Comparison of ENCODE assay signal across 20 mouse cellular contexts in genomic region chr15:36950258-36950657, GRCm38 (mm10).
"Had no signal": no experiment of that assay in that cellular context is flagged by ENCODE, and none has a peak within 500 bp of the region (broad histone marks: within the 10 kb centered on the region; RNA-seq: fewer than 3 reads in every experiment).

No protein-coding gene starts in this region.

- H3K4me2 ChIP-seq: liver, embryonic 11.5 days; lung, embryonic 15.5 days; midbrain, embryonic 13.5 days; neural tube, embryonic 13.5 days had no signal

- H3K4me1 ChIP-seq: lung, embryonic 15.5 days had no signal

- H3K9ac ChIP-seq: liver, embryonic 14.5 days; lung, embryonic 15.5 days; midbrain, embryonic 13.5 days; neural tube, embryonic 13.5 days had no signal

- DNase-seq: kidney, adult 18-20 months; kidney, adult 9 months; kidney, postnatal 25 days; lung, adult 18-20 months; lung, postnatal 14 days; lung, postnatal 4 days; retina, postnatal 1 day; right cerebral cortex, postnatal 25 days; spleen, adult 18-20 months; thymus, postnatal 25 days had no signal

- H3K9me3 ChIP-seq: lung, embryonic 15.5 days; midbrain, embryonic 10.5 days; midbrain, embryonic 13.5 days; neural tube, embryonic 13.5 days had no signal

- H3K36me3 ChIP-seq: lung, embryonic 15.5 days; midbrain, embryonic 10.5 days; midbrain, embryonic 13.5 days; neural tube, embryonic 13.5 days had no signal

- H3K4me3 ChIP-seq: lung, embryonic 15.5 days; midbrain, embryonic 10.5 days; midbrain, embryonic 13.5 days; myocyte; neural tube, embryonic 13.5 days had no signal

- ATAC-seq: hindbrain, postnatal 0 days; inflammation-experienced regulatory T-cells, adult 6 months; midbrain, embryonic 13.5 days; midbrain, embryonic 16.5 days had no signal

- H3K27ac ChIP-seq: hindbrain, postnatal 0 days; liver, embryonic 14.5 days; lung, embryonic 15.5 days; midbrain, embryonic 10.5 days; midbrain, embryonic 13.5 days; neural tube, embryonic 13.5 days had no signal

- H3K27me3 ChIP-seq: neural tube, embryonic 13.5 days had no signal
